Mouse (Mus musculus) embryonic facial prominence, embryonic 12.5 days (tissue): Measurements from ENCODE around the gene Yjefn3. TPM values are rescaled to one million over a fixed set of nuclear protein-coding genes. Genes with fewer than 3 reads are reported as not detected.
A peak's percentile ranks its signal among the peaks of the same experiment; 100 is the strongest.

Experiments
- ATAC-seq: fragments of 200-750 bp; cut with Nextera tagmentation; 2 replicates; pipeline ENCODE4 v1.8.0; 2017; ENCODE audit not compliant: insufficient number of reproducible peaks, insufficient read depth, low FRiP score, low TSS enrichment
- H3K27ac ChIP-seq: fragments of 300-500 bp; sonication (generic); 2 replicates; pipeline ENCODE4 v1.5.1; 2016; ENCODE audit warnings: mild to moderate bottlenecking
- H3K27me3 ChIP-seq: fragments of 300-500 bp; sonication (generic); 2 replicates; pipeline ENCODE4 v1.6.1; 2016; ENCODE audit warnings: mild to moderate bottlenecking, moderate library complexity
- H3K36me3 ChIP-seq: fragments of 300-500 bp; sonication (generic); 2 replicates; pipeline ENCODE4 v1.6.1; 2016; ENCODE audit warnings: mild to moderate bottlenecking
- H3K4me1 ChIP-seq: fragments of 300-500 bp; sonication (generic); 2 replicates; pipeline ENCODE4 v1.6.1; 2016
- H3K4me2 ChIP-seq: fragments of 300-500 bp; sonication (generic); replicated peaks from 2 replicates; pipeline ENCODE4 v1.6.1; 2016; ENCODE audit warnings: mild to moderate bottlenecking, moderate library complexity
- H3K4me3 ChIP-seq: fragments of 300-500 bp; sonication (generic); 2 replicates; pipeline ENCODE4 v1.5.1; 2016; ENCODE audit warnings: mild to moderate bottlenecking
- H3K9ac ChIP-seq: fragments of 300-500 bp; sonication (generic); 2 replicates; pipeline ENCODE4 v1.6.1; 2016; ENCODE audit warnings: mild to moderate bottlenecking, moderate library complexity
- H3K9me3 ChIP-seq: fragments of 300-500 bp; sonication (generic); 2 replicates; pipeline ENCODE4 v1.6.1; 2016; ENCODE audit warnings: mild to moderate bottlenecking, moderate library complexity
- WGBS: fragments of 180-500 bp; shearing (Covaris S2); methylation state at CpG from one replicate; pipeline ENCODE4 v1.1.7; 2016; 5-methylcytosine and 5-hydroxymethylcytosine counted together
- polyA plus RNA-seq: library from polyadenylated mRNA; unstranded; fragments of >200 nt; fragmentation: Nextera tagmentation; extraction: Ambion mirVana; gene quantifications from 2 replicates; pipeline ENCODE4 v1.2.1, GENCODE M21; 2016

Gene Yjefn3
- polyA plus RNA-seq, 1 experiment from 2014 or later = 4.8 TPM

DNA sequence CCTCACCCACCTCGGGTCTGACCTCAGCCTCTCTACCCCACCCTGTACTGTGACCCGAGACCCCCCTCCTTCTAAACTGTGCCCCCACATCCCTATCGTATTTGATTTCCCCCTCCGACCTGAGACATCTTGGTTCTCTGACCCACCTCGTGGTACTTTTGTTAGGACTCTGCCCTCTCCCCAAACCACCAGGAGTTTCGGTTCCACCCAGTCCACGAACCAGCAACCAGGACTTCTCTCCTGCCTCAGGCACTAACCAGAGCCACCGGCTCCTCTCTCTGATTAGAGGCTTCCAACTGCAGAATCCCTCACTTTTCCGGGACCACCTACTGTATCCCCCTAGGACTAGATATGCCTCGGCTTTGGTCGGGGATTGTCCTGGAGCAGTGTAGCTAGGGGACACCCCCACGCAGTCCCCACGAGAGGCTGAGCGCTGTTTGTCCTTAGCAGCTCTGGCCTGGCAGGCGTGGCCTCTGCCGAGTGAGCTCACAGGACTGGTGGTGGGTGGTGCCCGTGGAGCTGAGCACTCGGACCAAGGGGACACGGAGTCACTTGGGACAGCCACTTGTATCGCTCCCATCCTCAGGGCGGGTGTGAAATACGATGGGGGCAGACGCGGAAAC lies 14.2 kb downstream of the Yjefn3 start:
- 4% methylated on average over 24 of the region's 24 CpGs for WGBS
- Histone ChIP-seq H3K27ac (no peak overlapping the region), H3K36me3 (peaks cover 7% of the 10 kb centered on the region; the same call in 1 of the 2 replicates), H3K4me3 (peak overlapping the region; percentile 23), H3K4me1 (peaks cover 30% of the 10 kb centered on the region), H3K9me3 (no peaks in the 10 kb centered on the region), H3K27me3 (peaks cover 85% of the 10 kb centered on the region), H3K4me2 (peak overlapping the region; percentile 43), H3K9ac (peak overlapping the region; percentile 7; the same call in 1 of the 2 replicates)
- ATAC-seq = no peak

- Histone ChIP-seq H3K27me3 (peaks cover 93% of the 10 kb centered on the region), H3K9me3 (no peaks in the 10 kb centered on the region), H3K4me1 (peaks cover 30% of the 10 kb centered on the region), H3K36me3 (no peaks in the 10 kb centered on the region), H3K27ac (no peak within 1 kb of the TSS), H3K9ac (peak within 1 kb of the TSS; percentile 16; the same call in 1 of the 2 replicates), H3K4me2 (peak within 1 kb of the TSS; percentile 43), H3K4me3 (peak within 1 kb of the TSS; percentile 23)
- no peak for ATAC-seq
- WGBS = under 1% methylated on average over 60 of the region's 60 CpGs
Measured at GRCm38 (mm10) chr8:69887289-69888243, 14.9 kb downstream of the Yjefn3 start, which contains the start of gene Cilp2. Cilp2 (minus strand) TSS chr8:69887687.

DNA sequence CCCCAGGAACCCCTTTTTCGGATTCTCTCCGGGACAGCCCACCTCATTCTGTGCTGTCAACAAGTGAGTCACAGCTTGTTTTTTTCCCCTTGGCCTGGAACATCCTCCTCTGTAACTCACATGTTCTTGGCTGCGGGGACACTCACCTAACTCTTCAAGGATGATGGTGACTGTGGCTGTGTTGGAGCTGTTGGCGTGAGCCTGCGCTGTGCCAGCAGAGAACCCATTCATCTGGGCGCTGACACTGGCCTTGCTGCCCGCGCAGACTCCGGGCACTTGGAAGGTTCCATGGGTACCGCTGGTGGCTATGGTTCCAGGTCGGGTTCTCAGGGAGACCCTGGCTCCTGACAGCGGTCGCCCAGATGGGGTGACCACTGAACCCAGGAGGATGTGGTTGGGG lies 18.4 kb downstream of the Yjefn3 start:
- no peak overlapping the region for H3K4me3 ChIP-seq
- no peak overlapping the region for H3K4me2 ChIP-seq
- 55% methylated on average over 13 of the region's 13 CpGs for WGBS
- peaks cover 38% of the 10 kb centered on the region for H3K4me1 ChIP-seq
- H3K36me3 ChIP-seq = no peaks in the 10 kb centered on the region
- no peaks in the 10 kb centered on the region for H3K9me3 ChIP-seq
- no peak for ATAC-seq
- no peak overlapping the region for H3K9ac ChIP-seq
- peaks cover 100% of the 10 kb centered on the region for H3K27me3 ChIP-seq
- no peak overlapping the region for H3K27ac ChIP-seq

GRCm38 (mm10) chr8:69882833-69883600 lies 19.5 kb downstream of the Yjefn3 start:
- WGBS = 12% methylated on average over 52 of the region's 52 CpGs
- ATAC-seq = no peak
- Histone ChIP-seq H3K4me3 (peak overlapping the region; percentile 39; the same call in 1 of the 2 replicates), H3K4me2 (peak overlapping the region; percentile 45), H3K27me3 (peaks cover 99% of the 10 kb centered on the region), H3K9ac (no peak overlapping the region), H3K36me3 (no peaks in the 10 kb centered on the region), H3K9me3 (no peaks in the 10 kb centered on the region), H3K4me1 (peaks cover 29% of the 10 kb centered on the region), H3K27ac (no peak overlapping the region)

DNA sequence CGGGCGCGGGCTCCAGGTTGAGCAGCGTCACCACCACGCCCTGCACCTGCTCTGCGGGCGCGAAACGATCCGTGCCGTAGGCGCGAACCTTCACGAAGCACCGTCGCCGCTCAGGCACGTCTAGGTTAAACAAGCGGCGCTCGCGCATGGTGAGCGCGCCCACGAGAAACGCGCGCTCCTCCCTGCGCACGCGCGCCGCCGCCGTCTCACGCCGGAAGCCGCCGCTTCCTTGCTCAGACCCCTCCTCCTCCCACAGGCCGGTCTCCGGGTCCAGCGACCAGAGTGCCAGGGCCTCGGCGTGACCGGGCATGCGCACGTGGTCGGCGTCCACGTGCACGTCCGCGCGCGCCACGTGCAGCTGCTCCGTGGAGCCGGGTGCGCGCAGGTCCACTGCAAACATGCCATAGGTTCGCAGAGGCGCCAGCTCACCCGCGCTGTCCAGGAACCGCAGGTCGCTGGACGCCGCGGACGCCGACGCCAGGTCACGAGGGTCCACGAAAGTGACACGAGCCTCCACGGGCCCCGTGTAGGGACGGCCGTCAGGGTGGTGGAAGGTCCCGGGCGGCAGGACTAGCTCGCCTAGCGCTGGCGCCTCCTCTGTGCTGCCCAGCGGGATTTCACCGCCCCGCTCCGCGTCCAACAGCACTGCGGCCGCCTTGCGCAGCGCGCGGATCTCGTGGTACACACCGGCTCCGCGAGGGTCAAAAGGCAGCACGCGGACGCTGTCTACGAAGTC lies 20.3 kb downstream of the Yjefn3 start:
- Histone ChIP-seq H3K9ac (no peak overlapping the region), H3K4me2 (peak overlapping the region; percentile 45)

DNA sequence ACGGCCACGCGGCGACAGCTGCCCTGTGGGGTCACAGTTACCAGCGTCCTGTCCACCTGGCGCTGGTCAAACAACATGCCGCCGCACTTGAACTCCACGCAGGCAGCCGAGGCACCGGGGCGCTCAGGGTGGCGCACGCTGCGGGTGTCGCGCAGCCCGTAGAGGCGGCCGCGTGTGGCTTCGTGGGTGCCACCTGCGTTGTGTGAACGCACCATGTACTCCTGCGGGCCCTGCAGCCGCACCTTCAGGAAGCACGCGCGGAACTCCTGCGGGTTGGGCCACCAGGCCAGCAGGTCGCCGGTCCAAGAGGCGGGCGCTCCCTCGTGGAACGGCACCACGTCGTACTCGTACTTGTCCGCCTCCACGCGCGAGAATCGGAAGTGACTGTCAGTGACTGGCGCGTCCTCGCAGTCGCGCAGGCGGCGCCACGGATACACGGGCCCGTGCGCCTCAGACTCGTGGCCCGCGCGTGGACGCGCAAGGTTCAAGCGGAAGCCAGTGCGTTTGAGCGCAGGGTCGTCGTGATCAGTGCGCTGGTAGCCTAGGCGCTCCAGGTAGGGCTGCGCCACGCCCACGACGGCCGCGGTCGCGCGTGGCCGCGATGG lies 21.1 kb downstream of the Yjefn3 start:
- H3K4me1 ChIP-seq = peaks cover 15% of the 10 kb centered on the region; the same call in 1 of the 2 replicates
- peak overlapping the region; percentile 45 for H3K4me2 ChIP-seq
- H3K27me3 ChIP-seq = peaks cover 97% of the 10 kb centered on the region
- H3K4me3 ChIP-seq = peak overlapping the region; percentile 39
- no peak overlapping the region for H3K9ac ChIP-seq
- no peak for ATAC-seq
- no peaks in the 10 kb centered on the region for H3K9me3 ChIP-seq
- H3K27ac ChIP-seq = no peak overlapping the region
- H3K36me3 ChIP-seq = no peaks in the 10 kb centered on the region
- 19% methylated on average over 79 of the region's 79 CpGs for WGBS

More for the DNA sequence above, 20.3 kb downstream of the Yjefn3 start:
- H3K4me1 ChIP-seq = peaks cover 20% of the 10 kb centered on the region
- WGBS = 8% methylated on average over 103 of the region's 103 CpGs
- H3K27me3 ChIP-seq = peaks cover 97% of the 10 kb centered on the region
- peak overlapping the region; percentile 39 for H3K4me3 ChIP-seq
- H3K36me3 ChIP-seq = no peaks in the 10 kb centered on the region
- ATAC-seq = no peak
- no peaks in the 10 kb centered on the region for H3K9me3 ChIP-seq
- H3K27ac ChIP-seq = no peak overlapping the region

DNA sequence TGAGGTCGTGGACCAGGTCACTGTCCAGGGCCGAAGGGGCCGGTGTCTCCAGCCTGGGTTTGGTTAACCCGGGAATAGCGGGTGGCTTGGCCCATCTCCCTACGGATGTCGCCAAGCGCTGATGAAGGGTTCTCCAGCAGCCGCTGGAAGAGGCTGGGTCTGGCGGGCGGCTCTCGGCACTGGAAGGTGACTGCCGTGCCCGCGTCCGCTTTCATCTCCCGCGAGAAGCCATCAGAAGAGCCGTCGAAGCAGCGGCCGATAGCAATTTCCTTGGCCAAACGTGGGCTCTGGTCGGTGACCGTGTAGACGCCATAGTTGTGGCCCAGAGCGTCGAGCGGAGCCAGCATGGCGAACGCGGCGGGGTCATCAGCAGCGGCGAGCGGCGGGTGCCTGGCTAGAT lies 21.7 kb downstream of the Yjefn3 start:
- H3K27me3 ChIP-seq = peaks cover 97% of the 10 kb centered on the region
- no peak overlapping the region for H3K27ac ChIP-seq
- H3K4me3 ChIP-seq = peak overlapping the region; percentile 39
- H3K9ac ChIP-seq = no peak overlapping the region
- 13% methylated on average over 37 of the region's 37 CpGs for WGBS
- no peaks in the 10 kb centered on the region for H3K9me3 ChIP-seq
- peak overlapping the region; percentile 45 for H3K4me2 ChIP-seq
- ATAC-seq = no peak
- H3K4me1 ChIP-seq = peaks cover 14% of the 10 kb centered on the region; the same call in 1 of the 2 replicates
- H3K36me3 ChIP-seq = no peaks in the 10 kb centered on the region

DNA sequence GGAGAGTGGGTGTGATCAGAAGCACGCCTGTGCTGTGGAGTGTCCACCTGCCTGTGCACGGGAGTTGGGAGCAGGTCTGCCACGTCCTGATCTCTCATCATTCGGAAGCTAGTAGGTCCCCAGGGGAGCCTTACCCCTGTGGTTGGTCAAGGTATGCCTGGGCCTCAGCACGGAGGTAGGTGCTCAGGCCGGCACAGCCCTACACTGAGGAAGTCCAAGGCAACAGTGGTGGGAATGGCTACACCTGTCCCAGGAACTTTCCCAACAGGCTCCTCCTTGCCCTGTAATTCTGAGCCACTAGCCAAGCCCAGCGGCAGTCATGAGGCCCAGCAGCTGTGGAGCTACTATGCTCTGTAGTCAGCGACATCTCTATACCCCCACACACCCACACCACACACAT lies 22.8 kb downstream of the Yjefn3 start:
- no peak overlapping the region for H3K4me3 ChIP-seq

GRCm38 (mm10) chr8:69877992-69878391 lies 24.5 kb downstream of the Yjefn3 start:
- 50% methylated on average over 3 of the region's 3 CpGs for WGBS
- H3K27me3 ChIP-seq = peaks cover 73% of the 10 kb centered on the region
- no peak for ATAC-seq
- H3K4me3 ChIP-seq = no peak overlapping the region
- no peak overlapping the region for H3K27ac ChIP-seq
- H3K9ac ChIP-seq = no peak overlapping the region
- H3K36me3 ChIP-seq = no peaks in the 10 kb centered on the region
- peaks cover 12% of the 10 kb centered on the region; the same call in 1 of the 2 replicates for H3K4me1 ChIP-seq
- no peak overlapping the region for H3K4me2 ChIP-seq
- no peaks in the 10 kb centered on the region for H3K9me3 ChIP-seq

More for the DNA sequence above, 22.8 kb downstream of the Yjefn3 start:
- peaks cover 90% of the 10 kb centered on the region for H3K27me3 ChIP-seq
- no peak overlapping the region for H3K27ac ChIP-seq
- H3K4me2 ChIP-seq = no peak overlapping the region
- no peaks in the 10 kb centered on the region for H3K36me3 ChIP-seq
- no peak overlapping the region for H3K9ac ChIP-seq
- 49% methylated on average over 8 of the region's 8 CpGs for WGBS
- H3K9me3 ChIP-seq = no peaks in the 10 kb centered on the region
- no peak for ATAC-seq
- peaks cover 12% of the 10 kb centered on the region; the same call in 1 of the 2 replicates for H3K4me1 ChIP-seq

- Histone ChIP-seq H3K9ac (no peak overlapping the region), H3K27ac (no peak overlapping the region), H3K36me3 (no peaks in the 10 kb centered on the region), H3K4me1 (peaks cover 12% of the 10 kb centered on the region; the same call in 1 of the 2 replicates), H3K4me2 (no peak overlapping the region), H3K27me3 (peaks cover 67% of the 10 kb centered on the region), H3K9me3 (no peaks in the 10 kb centered on the region), H3K4me3 (no peak overlapping the region)
- 83% methylated on average over 4 of the region's 4 CpGs for WGBS
- no peak for ATAC-seq
Measured at GRCm38 (mm10) chr8:69877396-69877795, 25.1 kb downstream of the Yjefn3 start.
